Mouse (Mus musculus) E14TG2a.4 (cell line): ENCODE results near the gene Lss.

Experiments
- CTCF ChIP-seq: conservative IDR thresholded peaks from 2 replicates; pipeline ENCODE4 v1.5.1; 2014; ENCODE audit warnings: low read length
- NANOG ChIP-seq: IDR thresholded peaks from 2 replicates; pipeline ENCODE4 v1.6.1; 2014; ENCODE audit warnings: borderline replicate concordance, low read length, mixed read lengths
- POU5F1 ChIP-seq: IDR thresholded peaks from 2 replicates; pipeline ENCODE4 v1.6.1; 2014; ENCODE audit warnings: low read length, borderline replicate concordance

DNA sequence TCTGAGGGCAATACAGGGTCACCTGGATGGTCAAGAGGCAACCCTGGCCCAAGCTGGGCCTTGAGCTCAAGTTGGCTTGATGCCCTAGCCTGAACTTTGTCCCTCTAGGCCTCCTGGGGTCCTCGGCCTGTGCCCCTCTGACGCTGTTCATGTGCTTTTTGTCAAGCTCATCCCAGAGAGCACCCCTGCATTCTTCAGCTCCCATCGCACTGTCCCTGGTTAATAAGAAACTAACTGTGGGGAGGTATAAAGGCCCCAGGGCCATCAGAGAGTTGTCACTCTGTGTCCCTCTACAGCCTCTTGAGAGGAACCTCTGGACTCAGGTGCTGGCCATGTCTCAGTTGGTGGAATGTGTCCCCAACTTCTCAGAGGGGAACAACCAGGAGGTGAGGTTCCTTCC lies 44.0 kb downstream of the Lss start, which contains the start of gene Ftcd:
- TF ChIP-seq CTCF (no peak), NANOG (no peak), POU5F1 (no peak)
